Mouse (Mus musculus): ENCODE data around the gene Smc1b.

The Smc1b gene

DNA sequence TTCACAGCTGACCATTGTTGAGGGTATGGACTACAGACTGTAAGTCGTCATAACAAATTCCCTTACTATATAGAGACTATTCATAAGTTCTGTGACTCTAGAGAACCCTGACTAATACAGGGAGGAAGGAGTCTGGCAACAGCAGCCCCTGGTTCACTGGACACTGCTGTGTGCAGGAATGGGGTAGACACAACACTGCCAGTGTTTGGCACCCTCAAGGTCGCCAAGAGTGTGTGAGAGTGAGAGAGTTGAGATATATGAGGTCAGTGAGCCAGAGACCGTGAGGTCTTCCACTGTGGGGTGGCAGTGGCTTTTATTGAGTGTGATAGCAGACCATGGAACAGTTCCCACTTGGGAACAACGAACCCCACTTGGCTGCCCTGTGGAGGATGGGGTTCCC, 105.6 kb downstream of the Smc1b start:
- DNase-seq (ENCODE audit: low read depth, low spot score), result no peak

DNA sequence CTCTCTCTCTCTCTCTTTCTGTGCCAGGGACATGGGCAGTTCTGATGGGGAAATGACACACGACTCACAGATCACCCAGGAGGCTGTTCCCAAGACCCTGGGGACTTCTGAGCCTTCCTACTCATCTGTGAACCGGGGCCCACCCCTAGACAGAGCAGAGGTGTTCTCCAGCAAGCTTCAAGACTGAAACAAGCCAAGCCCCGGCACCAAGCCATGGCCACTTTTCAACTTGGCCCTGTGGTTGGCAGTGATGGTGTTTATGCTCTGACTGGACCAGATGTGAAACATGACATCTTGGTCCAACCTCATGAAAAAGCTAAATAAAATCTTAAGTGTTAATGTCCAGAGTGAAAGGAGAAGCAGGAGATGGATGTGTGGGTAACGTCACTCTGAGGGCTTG, 109.6 kb downstream of the Smc1b start:
- DNase-seq (ENCODE audit: low read depth, low spot score), result no peak

DNA sequence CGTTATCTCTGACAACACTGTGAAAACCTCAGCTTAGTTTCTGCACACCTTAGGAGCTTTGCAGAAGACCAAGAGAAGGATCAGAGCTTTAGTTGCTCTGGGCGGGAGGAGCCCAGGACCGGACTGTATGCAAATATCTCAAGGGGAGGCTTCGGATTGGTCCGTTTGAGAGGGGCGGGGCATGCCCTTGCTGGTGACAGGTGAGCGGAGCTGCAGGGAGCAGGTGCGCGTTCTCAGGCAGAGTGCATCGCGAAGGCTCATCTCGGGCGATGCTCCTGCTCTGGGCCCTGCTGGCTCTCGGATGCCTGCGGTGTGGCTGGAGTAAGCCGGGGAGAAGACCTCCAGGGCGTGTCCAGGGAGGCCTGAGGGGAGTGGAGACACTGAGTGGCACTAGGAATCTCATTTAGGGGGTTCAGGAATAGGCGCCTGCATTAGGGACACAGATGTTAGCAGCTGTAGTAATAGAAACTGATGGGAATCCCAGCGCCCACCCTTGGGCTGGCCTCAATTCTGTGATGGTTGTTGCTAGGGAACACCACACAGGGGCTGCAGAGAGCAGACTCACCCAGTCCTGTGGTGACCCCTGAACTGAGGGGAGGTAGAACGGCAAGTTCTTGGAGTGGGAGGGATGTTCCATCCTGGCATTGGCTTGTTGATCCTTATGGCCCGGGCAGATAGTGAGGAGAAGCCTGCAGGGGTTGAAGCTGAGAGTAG, 114.7 kb downstream of the Smc1b start, which contains the start of gene Upk3a:
Gene Upk3a (plus strand): TSS at position 191 of the 714 bp plus-strand sequence.
- DNase-seq (ENCODE audit: low read depth, low spot score), result no peak

GRCm38 (mm10) chr15:85015771-85016170, 116.0 kb downstream of the Smc1b start:
- peak; percentile 90 for DNase-seq (ENCODE audit: low read depth, low spot score)
